Mouse (Mus musculus) kidney, postnatal 14 days (tissue): ENCODE data around the gene Zfp827.
A peak's percentile ranks its signal among the peaks of the same experiment; 100 is the strongest.

Experiments used
- DNase-seq: peaks from one replicate; pipeline ENCODE4 v3.0.0; 2022; ENCODE audit warnings: mixed read lengths

Gene Zfp827

GRCm38 (mm10) chr8:79027977-79028487 lies at the start of gene Zfp827:
Zfp827 (plus strand) TSS chr8:79028437.
- DNase-seq, result peak; percentile 86

GRCm38 (mm10) chr8:79004341-79004740 lies 23.9 kb upstream of the Zfp827 start:
- no peak for DNase-seq

GRCm38 (mm10) chr8:79015061-79015460 lies 13.2 kb upstream of the Zfp827 start:
- no peak for DNase-seq

- DNase-seq, result no peak
These were observed 12.2 kb upstream of the Zfp827 start for GRCm38 (mm10) chr8:79016076-79016475.

- no peak for DNase-seq
These were observed 11.7 kb upstream of the Zfp827 start for GRCm38 (mm10) chr8:79016583-79016982.

GRCm38 (mm10) chr8:79023922-79024321 lies 4.3 kb upstream of the Zfp827 start:
- DNase-seq, result no peak

GRCm38 (mm10) chr8:79027319-79027718 lies 918 bp upstream of the Zfp827 start:
- DNase-seq, result no peak

- DNase-seq, result peak; percentile 53
These were observed 531 bp downstream of the Zfp827 start for GRCm38 (mm10) chr8:79028541-79029395.

- DNase-seq, result peak; percentile 86
These were observed 1.4 kb downstream of the Zfp827 start for GRCm38 (mm10) chr8:79029396-79030325.

- peak; percentile 79 for DNase-seq
These were observed 2.4 kb downstream of the Zfp827 start for GRCm38 (mm10) chr8:79030326-79031265.

GRCm38 (mm10) chr8:79037532-79037931 lies 9.3 kb downstream of the Zfp827 start:
- no peak for DNase-seq

- no peak for DNase-seq
These were observed 9.8 kb downstream of the Zfp827 start for GRCm38 (mm10) chr8:79037991-79038390.

- DNase-seq, result no peak
These were observed 13.2 kb downstream of the Zfp827 start for GRCm38 (mm10) chr8:79041429-79041828.

GRCm38 (mm10) chr8:79042252-79042651 lies 14.0 kb downstream of the Zfp827 start:
- no peak for DNase-seq

- DNase-seq, result no peak
These were observed 16.4 kb downstream of the Zfp827 start for GRCm38 (mm10) chr8:79044673-79045072.

GRCm38 (mm10) chr8:79046659-79047058 lies 18.4 kb downstream of the Zfp827 start:
- no peak for DNase-seq

GRCm38 (mm10) chr8:79048388-79049005 lies 20.3 kb downstream of the Zfp827 start:
- no peak for DNase-seq

- no peak for DNase-seq
These were observed 26.0 kb downstream of the Zfp827 start for GRCm38 (mm10) chr8:79054222-79054621.

- DNase-seq, result no peak
These were observed 28.9 kb downstream of the Zfp827 start for GRCm38 (mm10) chr8:79057179-79057578.

- DNase-seq, result no peak
These were observed 31.1 kb downstream of the Zfp827 start for GRCm38 (mm10) chr8:79059361-79059760.

GRCm38 (mm10) chr8:79060013-79060609 lies 31.9 kb downstream of the Zfp827 start:
- DNase-seq, result no peak
